Mouse (Mus musculus) testis, adult 2 months (tissue): ENCODE measurements around the gene Ndufv2. TPM values are rescaled to one million over a fixed set of nuclear protein-coding genes. Genes with fewer than 3 reads are reported as not detected.
"Not testable (repeated sequence)": the region's sequence is repeated elsewhere in the genome, so short reads cannot be mapped to it uniquely, and the experiment has no call there.

Experiments
- H3K27ac ChIP-seq: fragments of 200-500 bp; 2 replicates; pipeline ENCODE4 v1.5.1; 2012; ENCODE audit warnings: low read depth, low read length; ENCODE audit not compliant: control insufficient read depth, insufficient read depth
- H3K27me3 ChIP-seq: fragments of 200-500 bp; 2 replicates; pipeline ENCODE4 v1.6.1; 2012; ENCODE audit warnings: mild to moderate bottlenecking, low read length, moderate library complexity; ENCODE audit not compliant: control insufficient read depth, insufficient read depth
- H3K36me3 ChIP-seq: fragments of 200-500 bp; 2 replicates; pipeline ENCODE4 v1.6.1; 2012; ENCODE audit warnings: mild to moderate bottlenecking, low read length; ENCODE audit not compliant: control insufficient read depth, insufficient read depth
- H3K4me1 ChIP-seq: fragments of 200-500 bp; 2 replicates; pipeline ENCODE4 v1.6.1; 2012; ENCODE audit warnings: low read length; ENCODE audit not compliant: control insufficient read depth, insufficient read depth
- H3K4me3 ChIP-seq: fragments of 200-500 bp; 2 replicates; pipeline ENCODE4 v1.5.1; 2012; ENCODE audit warnings: low read depth, mild to moderate bottlenecking, low read length, moderate library complexity, mixed read lengths; ENCODE audit not compliant: control insufficient read depth
- CTCF ChIP-seq: fragments of 200-500 bp; IDR thresholded peaks from 2 replicates; pipeline ENCODE4 v1.5.1; 2012; ENCODE audit warnings: low read depth, mild to moderate bottlenecking, inconsistent platforms, low read length, moderate library complexity; ENCODE audit not compliant: control insufficient read depth, insufficient read depth, insufficient replicate concordance
- POLR2A ChIP-seq: fragments of 200-500 bp; IDR thresholded peaks from 2 replicates; pipeline ENCODE4 v1.6.1; 2012; ENCODE audit warnings: low read depth, mild to moderate bottlenecking, inconsistent platforms, low read length, moderate library complexity; ENCODE audit not compliant: control insufficient read depth
- polyA plus RNA-seq: library from polyadenylated mRNA; depleted of rRNA; stranded (reverse); fragments of >200 nt; gene quantifications from 2 replicates; pipeline ENCODE4 v1.2.3, GENCODE M21; 2012

Ndufv2 gene
- polyA plus RNA-seq, 1 experiment, result 152 TPM

DNA sequence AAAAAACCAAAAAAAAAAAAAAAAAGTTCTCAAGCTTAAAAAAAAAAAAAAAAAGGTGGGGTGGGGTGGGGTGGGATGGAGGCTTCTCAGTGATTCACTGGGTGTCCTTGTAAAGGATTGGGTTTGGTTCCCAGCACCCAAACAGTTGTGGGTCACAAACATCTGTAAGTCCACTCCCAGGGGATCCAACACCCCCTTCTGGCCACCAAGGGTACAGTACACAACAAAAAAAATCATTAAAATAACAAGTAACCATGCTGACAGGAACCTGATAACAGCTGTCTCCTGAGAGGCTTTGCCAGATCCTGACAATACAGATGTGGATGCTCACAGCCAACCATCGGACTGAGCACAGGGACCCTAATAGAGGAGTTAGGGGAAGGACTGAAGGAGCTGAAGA, 16.9 kb downstream of the Ndufv2 start:
- no peaks in the 10 kb centered on the region for H3K27me3 ChIP-seq
- H3K36me3 ChIP-seq, result peaks cover 1% of the 10 kb centered on the region; the same call in 1 of the 2 replicates
- no peak overlapping the region for H3K4me3 ChIP-seq
- H3K4me1 ChIP-seq, result no peaks in the 10 kb centered on the region
- TF ChIP-seq CTCF, result no peak
- no peak for TF ChIP-seq POLR2A
- no peak overlapping the region for H3K27ac ChIP-seq

DNA sequence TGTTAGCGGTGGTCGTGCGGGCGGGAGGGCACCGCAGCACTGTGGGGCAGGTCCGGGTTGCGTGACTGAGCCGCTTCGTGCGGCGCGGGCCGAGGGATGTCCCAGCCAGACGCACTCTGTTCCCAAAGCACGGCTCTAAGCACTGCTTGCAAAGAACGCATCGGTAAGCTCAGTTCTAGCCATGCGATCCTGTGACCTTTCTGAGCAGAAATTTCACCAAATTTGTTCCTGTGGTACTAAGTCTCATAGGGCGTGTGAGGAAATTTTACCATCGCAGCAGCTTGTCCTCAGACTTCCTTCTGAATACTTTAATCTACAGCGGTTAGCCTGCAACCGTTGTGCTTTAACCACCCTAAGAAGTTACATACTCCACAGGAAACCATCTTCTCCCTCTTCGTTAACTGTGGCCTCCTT, 23.9 kb downstream of the Ndufv2 start:
- Histone ChIP-seq H3K4me3 (peak overlapping the region; percentile 82), H3K4me1 (peaks cover 3% of the 10 kb centered on the region; the same call in 1 of the 2 replicates), H3K27me3 (no peaks in the 10 kb centered on the region), H3K27ac (peak overlapping the region; percentile 79), H3K36me3 (no peaks in the 10 kb centered on the region; the same call in 1 of the 2 replicates)
- TF ChIP-seq POLR2A, result no peak
- TF ChIP-seq CTCF, result no peak

DNA sequence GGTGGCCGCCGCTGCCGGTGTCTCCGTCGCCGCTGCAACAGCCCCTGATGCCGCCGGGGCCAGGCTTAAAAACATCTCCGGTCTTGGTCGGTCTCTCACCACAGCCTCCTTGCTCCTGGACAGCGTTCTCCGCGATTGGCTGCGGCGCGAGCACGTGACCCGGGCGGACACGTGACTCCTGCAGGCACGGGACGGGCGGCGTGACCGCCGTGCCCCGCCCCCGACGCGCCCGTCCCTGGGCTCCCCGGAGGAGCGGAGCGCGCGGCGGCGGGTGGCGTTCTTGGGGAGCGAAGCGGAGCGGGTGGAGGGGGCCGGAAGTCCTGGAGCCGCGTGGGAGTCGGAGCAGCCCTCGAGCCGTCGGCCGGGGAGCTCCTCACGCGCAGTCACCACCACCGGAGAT, 24.4 kb downstream of the Ndufv2 start, which contains the start of gene Ankrd12:
TSS of gene Ankrd12 (minus strand) at position 156 of the 400 bp plus-strand sequence.
- TF ChIP-seq POLR2A, result peak; percentile 55
- TF ChIP-seq CTCF, result 0 out of 2 replicates have a peak, but pooled peaks have one; percentile 3
- Histone ChIP-seq H3K4me1 (peaks cover 3% of the 10 kb centered on the region; the same call in 1 of the 2 replicates), H3K36me3 (no peaks in the 10 kb centered on the region; the same call in 1 of the 2 replicates), H3K27me3 (no peaks in the 10 kb centered on the region), H3K4me3 (peak within 1 kb of the TSS; percentile 82), H3K27ac (peak within 1 kb of the TSS; percentile 92)

DNA sequence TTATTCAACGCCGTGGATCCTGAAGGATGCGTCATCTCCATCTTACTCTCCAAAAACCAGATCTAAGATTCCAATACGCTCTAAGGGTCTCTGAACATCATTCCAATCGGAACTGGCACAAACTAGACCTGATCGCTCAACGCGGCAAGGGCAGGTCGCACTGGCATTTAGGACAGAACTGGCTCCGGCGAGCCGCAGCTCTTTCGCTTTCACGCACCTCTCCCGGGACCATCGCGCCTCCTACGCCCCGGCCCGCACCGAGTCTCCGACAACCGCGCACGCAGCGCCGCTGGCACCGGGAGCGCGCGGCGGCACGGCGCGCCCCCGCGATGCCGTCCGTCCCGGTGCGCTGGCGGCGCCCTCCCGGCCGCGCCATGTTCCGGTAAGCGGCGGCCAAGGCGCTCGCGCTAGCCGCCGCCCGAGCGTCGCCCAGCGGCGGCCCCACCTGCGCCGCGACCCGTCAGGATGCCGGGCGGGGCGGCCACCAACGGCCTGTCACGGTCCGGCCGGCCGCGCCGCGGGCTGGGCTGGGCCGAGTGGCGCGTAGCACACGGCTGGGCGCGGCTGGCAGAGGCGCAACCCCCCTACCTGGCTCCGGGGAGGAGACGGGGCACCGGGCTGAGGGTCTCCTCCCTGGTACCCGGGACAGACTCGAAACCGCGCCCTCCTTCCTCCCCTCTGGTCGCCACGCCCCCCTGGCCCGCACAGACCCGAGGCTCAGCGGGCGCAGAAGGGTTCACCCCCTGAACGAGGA, 25.0 kb downstream of the Ndufv2 start:
- TF ChIP-seq POLR2A (0 out of 2 replicates have a peak, but pooled peaks have one; percentile 8), CTCF (no peak)
- Histone ChIP-seq H3K27ac (peak overlapping the region; percentile 92), H3K4me3 (peak overlapping the region; percentile 82), H3K36me3 (no peaks in the 10 kb centered on the region; the same call in 1 of the 2 replicates), H3K27me3 (no peaks in the 10 kb centered on the region), H3K4me1 (peaks cover 3% of the 10 kb centered on the region; the same call in 1 of the 2 replicates)

DNA sequence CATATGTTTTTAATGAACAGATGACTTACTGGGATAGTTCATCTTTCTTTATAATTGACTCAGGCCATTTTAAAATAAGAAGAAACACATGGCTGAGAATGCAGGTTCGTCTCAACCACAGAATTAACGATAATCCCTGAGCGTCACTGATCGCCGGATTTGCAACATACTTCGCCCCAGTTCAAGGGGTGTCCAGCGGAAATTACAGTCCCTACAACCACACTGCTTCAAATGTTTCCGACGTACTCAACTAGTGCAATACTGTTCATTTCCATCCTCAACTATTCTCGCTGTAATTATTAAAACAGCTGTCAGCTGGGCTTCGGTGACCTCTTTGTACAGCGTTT, 25.6 kb downstream of the Ndufv2 start:
- peaks cover 3% of the 10 kb centered on the region; the same call in 1 of the 2 replicates for H3K4me1 ChIP-seq
- H3K27me3 ChIP-seq, result no peaks in the 10 kb centered on the region
- TF ChIP-seq CTCF, result no peak
- TF ChIP-seq POLR2A, result no peak
- peak overlapping the region; percentile 92 for H3K27ac ChIP-seq
- no peaks in the 10 kb centered on the region for H3K36me3 ChIP-seq
- peak overlapping the region; percentile 82 for H3K4me3 ChIP-seq

DNA sequence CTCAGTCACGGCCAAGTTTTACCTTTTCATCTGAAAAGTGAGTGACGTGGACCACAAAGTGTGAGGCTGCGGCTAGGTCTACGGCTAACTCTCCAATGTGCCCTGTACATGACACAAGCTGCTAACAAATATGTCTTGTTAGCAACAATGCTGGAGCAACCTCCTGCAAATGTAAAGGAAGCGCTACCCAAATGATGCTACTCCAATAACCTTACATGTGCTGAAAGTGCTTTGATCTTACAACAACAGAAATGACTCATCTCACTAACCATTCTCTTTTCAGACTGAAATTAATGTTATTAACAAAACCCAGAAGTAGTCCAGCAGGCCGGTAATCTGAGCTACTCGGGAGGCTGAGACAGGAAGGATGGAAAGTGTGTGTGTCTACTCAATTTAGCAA, 27.4 kb downstream of the Ndufv2 start:
- Histone ChIP-seq H3K4me1 (peaks cover 3% of the 10 kb centered on the region; the same call in 1 of the 2 replicates), H3K27ac (no peak overlapping the region), H3K27me3 (no peaks in the 10 kb centered on the region), H3K4me3 (no peak overlapping the region), H3K36me3 (no peaks in the 10 kb centered on the region)
- TF ChIP-seq CTCF (no peak), POLR2A (no peak)

DNA sequence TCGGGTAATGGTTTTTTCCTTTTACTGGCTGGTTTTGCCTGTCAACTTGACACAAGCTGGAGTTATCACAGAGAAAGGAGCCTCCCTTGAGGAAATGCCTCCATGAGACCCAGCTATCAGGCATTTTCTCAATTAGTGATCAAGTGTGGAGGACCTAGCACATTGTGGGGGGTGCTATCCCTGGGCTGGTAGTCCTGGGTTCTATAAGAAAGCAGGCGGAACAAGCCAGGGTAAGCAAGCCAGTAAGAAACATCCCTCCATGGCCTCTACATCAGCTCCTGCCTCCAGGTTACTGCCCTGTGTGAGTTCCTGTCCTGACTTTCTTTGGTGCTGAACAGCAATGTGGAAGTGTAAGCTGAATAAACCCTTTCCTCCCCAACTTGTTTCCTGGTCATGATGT, 32.3 kb downstream of the Ndufv2 start:
- H3K27me3 ChIP-seq, H3K36me3 ChIP-seq, H3K4me3 ChIP-seq, H3K4me1 ChIP-seq, H3K27ac ChIP-seq: not testable (repeated sequence)

DNA sequence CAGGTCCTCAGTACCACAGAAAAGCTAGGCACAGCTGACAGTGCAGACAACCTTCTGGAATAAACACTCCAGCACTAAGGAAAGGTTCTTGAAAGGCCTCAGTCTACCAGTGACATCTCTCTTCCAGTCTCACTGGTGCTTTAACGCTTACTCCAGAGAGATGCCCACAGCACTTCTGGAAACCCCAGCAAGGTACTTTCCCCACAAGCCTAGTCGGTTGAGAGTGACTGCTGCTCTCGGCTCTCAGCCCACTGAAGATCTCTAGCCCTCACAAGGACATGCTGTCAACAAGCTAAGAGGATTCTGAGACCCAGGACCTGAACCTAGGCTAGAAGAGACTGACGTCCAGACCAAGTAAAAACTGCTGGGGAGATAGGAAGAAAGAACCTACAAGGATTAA, 36.2 kb downstream of the Ndufv2 start:
- no peaks in the 10 kb centered on the region for H3K36me3 ChIP-seq
- no peaks in the 10 kb centered on the region for H3K4me1 ChIP-seq
- H3K27ac ChIP-seq, result no peak overlapping the region
- no peaks in the 10 kb centered on the region for H3K27me3 ChIP-seq
- no peak overlapping the region for H3K4me3 ChIP-seq
- TF ChIP-seq POLR2A, result no peak
- no peak for TF ChIP-seq CTCF
